Mouse (Mus musculus) testis, adult 2 months (tissue): ENCODE measurements around the gene Tox4.

Experiments
- CTCF ChIP-seq: fragments of 200-500 bp; IDR thresholded peaks from 2 replicates; pipeline ENCODE4 v1.5.1; 2012; ENCODE audit warnings: low read depth, mild to moderate bottlenecking, inconsistent platforms, low read length, moderate library complexity; ENCODE audit not compliant: control insufficient read depth, insufficient read depth, insufficient replicate concordance
- POLR2A ChIP-seq: fragments of 200-500 bp; IDR thresholded peaks from 2 replicates; pipeline ENCODE4 v1.6.1; 2012; ENCODE audit warnings: low read depth, mild to moderate bottlenecking, inconsistent platforms, low read length, moderate library complexity; ENCODE audit not compliant: control insufficient read depth

- no peak for TF ChIP-seq CTCF
- no peak for TF ChIP-seq POLR2A
These were observed 46.7 kb upstream of the Tox4 start for GRCm38 (mm10) chr14:52232249-52232648.
